ENCODE assay signal across 9 mouse cellular contexts in genomic region chr2:173335859-173336258, GRCm38 (mm10). TPM values are rescaled to one million over a fixed set of nuclear protein-coding genes. Genes with fewer than 3 reads are reported as not detected.
DNase-seq lines count a peak whose midpoint lies in the region; ATAC-seq and TF ChIP-seq lines count a peak whose summit lies in the region.
"Had no signal": no experiment of that assay in that cellular context is flagged by ENCODE, and none has a peak within 500 bp of the region (broad histone marks: within the 10 kb centered on the region; RNA-seq: fewer than 3 reads in every experiment).

No protein-coding gene starts in this region.

- no peak overlapping the region for H3K4me3 ChIP-seq in forebrain, embryonic 14.5 days (ENCODE audit: low read depth, low read length)
- no peak overlapping the region for H3K4me3 ChIP-seq in heart, postnatal 0 days (ENCODE audit: low read depth, low read length)
- no peak overlapping the region for H3K4me3 ChIP-seq in kidney, postnatal 0 days (replicated peaks; ENCODE audit: low read depth, low read length)
- no peak overlapping the region for H3K4me3 ChIP-seq in liver, embryonic 12.5 days
- no peak overlapping the region for H3K4me3 ChIP-seq in neural tube, embryonic 13.5 days

- H3K36me3 ChIP-seq in forebrain, embryonic 14.5 days (ENCODE audit: control insufficient read depth, insufficient read depth, low read length), result no peaks in the 10 kb centered on the region
- H3K36me3 ChIP-seq in heart, postnatal 0 days (replicated peaks; ENCODE audit: control insufficient read depth, insufficient read depth, low read length), result no peaks in the 10 kb centered on the region
- no peaks in the 10 kb centered on the region for H3K36me3 ChIP-seq in kidney, postnatal 0 days (ENCODE audit: insufficient read depth, low read length)
- H3K36me3 ChIP-seq in liver, embryonic 12.5 days, result no peaks in the 10 kb centered on the region
- no peaks in the 10 kb centered on the region for H3K36me3 ChIP-seq in neural tube, embryonic 13.5 days

- no peak for TF ChIP-seq CTCF in heart, postnatal 0 days (IDR thresholded peaks at IDR 0.05; ENCODE audit: low read depth)
- no peak for TF ChIP-seq CTCF in kidney, postnatal 0 days (IDR thresholded peaks at IDR 0.05; ENCODE audit: low read depth)

- H3K4me1 ChIP-seq in forebrain, embryonic 14.5 days (ENCODE audit: control insufficient read depth, insufficient read depth, low read length), result peaks cover 29% of the 10 kb centered on the region
- H3K4me1 ChIP-seq in heart, postnatal 0 days (ENCODE audit: control insufficient read depth, insufficient read depth), result peaks cover 48% of the 10 kb centered on the region
- peaks cover 28% of the 10 kb centered on the region for H3K4me1 ChIP-seq in kidney, postnatal 0 days (replicated peaks; ENCODE audit: insufficient read depth, low read length)
- peaks cover 19% of the 10 kb centered on the region; the same call in 1 of the 2 replicates for H3K4me1 ChIP-seq in liver, embryonic 12.5 days
- H3K4me1 ChIP-seq in neural tube, embryonic 13.5 days (replicated peaks), result peaks cover 57% of the 10 kb centered on the region

- no peaks in the 10 kb centered on the region for H3K9me3 ChIP-seq in forebrain, embryonic 14.5 days (replicated peaks; ENCODE audit: control insufficient read depth, low read length)
- no peaks in the 10 kb centered on the region for H3K9me3 ChIP-seq in heart, postnatal 0 days (replicated peaks; ENCODE audit: control insufficient read depth, low read length)
- H3K9me3 ChIP-seq in kidney, postnatal 0 days (replicated peaks; ENCODE audit: low read length), result no peaks in the 10 kb centered on the region
- H3K9me3 ChIP-seq in liver, embryonic 12.5 days (replicated peaks), result no peaks in the 10 kb centered on the region
- H3K9me3 ChIP-seq in neural tube, embryonic 13.5 days, result no peaks in the 10 kb centered on the region

- WGBS in forebrain, embryonic 14.5 days, result 23% methylated on average over 10 of the region's 10 CpGs
- 3% methylated on average over 10 of the region's 10 CpGs for WGBS in heart, postnatal 0 days
- WGBS in kidney, postnatal 0 days, result 13% methylated on average over 10 of the region's 10 CpGs
- 10% methylated on average over 10 of the region's 10 CpGs for WGBS in liver, embryonic 12.5 days (ENCODE audit: insufficient replicate concordance)
- WGBS in neural tube, embryonic 13.5 days, result 17% methylated on average over 10 of the region's 10 CpGs

- no peak for TF ChIP-seq EP300 in heart, postnatal 0 days (IDR thresholded peaks at IDR 0.05; ENCODE audit: low read depth)

- H3K9ac ChIP-seq in forebrain, embryonic 14.5 days (ENCODE audit: low read length), result peak overlapping the region; percentile 25; the same call in 1 of the 2 replicates
- H3K9ac ChIP-seq in heart, postnatal 0 days (replicated peaks; ENCODE audit: low read depth, low read length), result 0 out of 2 replicates have a peak overlapping the region, but pooled peaks have one; percentile 17
- H3K9ac ChIP-seq in kidney, postnatal 0 days (ENCODE audit: low read depth, low read length), result no peak overlapping the region; the same call in 1 of the 2 replicates
- H3K9ac ChIP-seq in liver, embryonic 12.5 days, result no peak overlapping the region
- H3K9ac ChIP-seq in neural tube, embryonic 13.5 days, result peak overlapping the region; percentile 34; the same call in 1 of the 2 replicates

- ATAC-seq in CD4-positive, CD25-positive, alpha-beta regulatory T cell, adult 4 months, result no peak
- peak; percentile 59 for ATAC-seq in forebrain, embryonic 14.5 days
- peak; percentile 76 for ATAC-seq in heart, postnatal 0 days (ENCODE audit: insufficient read depth, low read depth)
- peak; percentile 12; the same call in 1 of the 2 replicates for ATAC-seq in kidney, postnatal 0 days (replicated peaks; ENCODE audit: low FRiP score, low read depth)
- ATAC-seq in liver, embryonic 12.5 days, result no peak
- no peak for ATAC-seq in neural tube, embryonic 13.5 days (ENCODE audit: low read depth)

- DNase-seq in CD4-positive, CD25-positive, alpha-beta regulatory T cell, adult 2 months (ENCODE audit: low read depth, low spot score), result peak; percentile 29
- DNase-seq in forebrain, embryonic 14.5 days (ENCODE audit: low spot score), result peak; percentile 78
- peak; percentile 80 for DNase-seq in heart, postnatal 0 days (ENCODE audit: low spot score)
- peak; percentile 73 for DNase-seq in kidney, postnatal 0 days (ENCODE audit: low spot score)
- DNase-seq in spleen, postnatal 4 days (ENCODE audit: low spot score in 2 of 2), result no peak

- H3K4me2 ChIP-seq in forebrain, embryonic 14.5 days (ENCODE audit: low read length), result no peak overlapping the region
- peak overlapping the region; percentile 52 for H3K4me2 ChIP-seq in heart, postnatal 0 days (ENCODE audit: low read depth, low read length)
- no peak overlapping the region for H3K4me2 ChIP-seq in kidney, postnatal 0 days (ENCODE audit: low read length)
- H3K4me2 ChIP-seq in liver, embryonic 12.5 days, result no peak overlapping the region
- no peak overlapping the region for H3K4me2 ChIP-seq in neural tube, embryonic 13.5 days

- H3K27ac ChIP-seq in forebrain, embryonic 14.5 days (ENCODE audit: low read depth, low read length), result 0 out of 2 replicates have a peak overlapping the region, but pooled peaks have one; percentile 7
- H3K27ac ChIP-seq in heart, postnatal 0 days (ENCODE audit: low read depth), result peak overlapping the region; percentile 59
- H3K27ac ChIP-seq in kidney, postnatal 0 days, result peak overlapping the region; percentile 42
- 0 out of 2 replicates have a peak overlapping the region, but pooled peaks have one; percentile 10 for H3K27ac ChIP-seq in liver, embryonic 12.5 days
- peak overlapping the region; percentile 62 for H3K27ac ChIP-seq in neural tube, embryonic 13.5 days (replicated peaks)
- H3K27ac ChIP-seq: macrophage had no signal

- 0 out of 2 replicates have a peak, but pooled peaks cover 2% of the 10 kb centered on the region for H3K27me3 ChIP-seq in forebrain, embryonic 14.5 days (replicated peaks; ENCODE audit: control insufficient read depth, insufficient read depth, low read length)
- no peaks in the 10 kb centered on the region for H3K27me3 ChIP-seq in heart, postnatal 0 days (ENCODE audit: control insufficient read depth, insufficient read depth, low read length)
- no peaks in the 10 kb centered on the region for H3K27me3 ChIP-seq in kidney, postnatal 0 days (ENCODE audit: insufficient read depth, low read length)
- H3K27me3 ChIP-seq in liver, embryonic 12.5 days (replicated peaks), result peaks cover 49% of the 10 kb centered on the region
- peaks cover 2% of the 10 kb centered on the region; the same call in 1 of the 2 replicates for H3K27me3 ChIP-seq in neural tube, embryonic 13.5 days

RNA-seq across cellular contexts. Expression of gene Pmepa1, which starts 59.5 kb away (rescaled TPM):
- 10 to 100 TPM; 10.4 to 12.7 TPM for polyA plus RNA-seq in CD4-positive, CD25-positive, alpha-beta regulatory T cell, adult 4 months (2017; shearing (Covaris generic))
- polyA plus RNA-seq in forebrain, embryonic 14.5 days (2014; fragmentation: Nextera tagmentation; extraction: Ambion mirVana), result 6.9 and 8.8 TPM in 2 replicates
- 6.3 and 12.9 TPM in 2 replicates for total RNA-seq in heart, postnatal 0 days (2014; rRNA removed; ENCODE audit: low replicate concordance)
- polyA plus RNA-seq in heart, postnatal 0 days (2015; fragmentation: Nextera tagmentation; extraction: Ambion mirVana), result 4.3 and 4.4 TPM in 2 replicates
- 5.8 and 6.2 TPM in 2 replicates for polyA plus RNA-seq in kidney, postnatal 0 days (2015; fragmentation: Nextera tagmentation; extraction: Ambion mirVana)
- 0.24 and 0.37 TPM in 2 replicates for polyA plus RNA-seq in liver, embryonic 12.5 days (2016; fragmentation: Nextera tagmentation; extraction: Ambion mirVana)
- polyA plus RNA-seq in neural tube, embryonic 13.5 days (2015; fragmentation: Nextera tagmentation; extraction: Ambion mirVana), result 5.2 and 6.0 TPM in 2 replicates

Comparison
In these comparisons a context has a peak if more than half of its experiments do, and no peak if none do; other contexts are left out.
1. DNase-seq: peak in CD4-positive, CD25-positive, alpha-beta regulatory T cell, adult 2 months (single experiment), forebrain, embryonic 14.5 days (single experiment), heart, postnatal 0 days (single experiment) and kidney, postnatal 0 days (single experiment); none in spleen, postnatal 4 days (0 of 2).
2. ATAC-seq: peak in forebrain, embryonic 14.5 days (single experiment), heart, postnatal 0 days (single experiment) and kidney, postnatal 0 days (single experiment); none in CD4-positive, CD25-positive, alpha-beta regulatory T cell, adult 4 months (single experiment), liver, embryonic 12.5 days (single experiment) and neural tube, embryonic 13.5 days (single experiment).
3. H3K27ac ChIP-seq: peak in every context shown above with its lines; median percentile 62 in neural tube, embryonic 13.5 days; 59 in heart, postnatal 0 days; 42 in kidney, postnatal 0 days; 10 in liver, embryonic 12.5 days; 7 in forebrain, embryonic 14.5 days.
4. H3K9ac ChIP-seq: peak in forebrain, embryonic 14.5 days (single experiment), heart, postnatal 0 days (single experiment) and neural tube, embryonic 13.5 days (single experiment); none in kidney, postnatal 0 days (single experiment) and liver, embryonic 12.5 days (single experiment).